Mouse (Mus musculus): ENCODE results near the gene Mex3b. TPM values are rescaled to one million over a fixed set of nuclear protein-coding genes. Genes with fewer than 3 reads are reported as not detected.

Gene Mex3b
- 6.5 and 7.2 TPM in 2 replicates for polyA plus RNA-seq (2012; ENCODE audit: low replicate concordance)

DNA sequence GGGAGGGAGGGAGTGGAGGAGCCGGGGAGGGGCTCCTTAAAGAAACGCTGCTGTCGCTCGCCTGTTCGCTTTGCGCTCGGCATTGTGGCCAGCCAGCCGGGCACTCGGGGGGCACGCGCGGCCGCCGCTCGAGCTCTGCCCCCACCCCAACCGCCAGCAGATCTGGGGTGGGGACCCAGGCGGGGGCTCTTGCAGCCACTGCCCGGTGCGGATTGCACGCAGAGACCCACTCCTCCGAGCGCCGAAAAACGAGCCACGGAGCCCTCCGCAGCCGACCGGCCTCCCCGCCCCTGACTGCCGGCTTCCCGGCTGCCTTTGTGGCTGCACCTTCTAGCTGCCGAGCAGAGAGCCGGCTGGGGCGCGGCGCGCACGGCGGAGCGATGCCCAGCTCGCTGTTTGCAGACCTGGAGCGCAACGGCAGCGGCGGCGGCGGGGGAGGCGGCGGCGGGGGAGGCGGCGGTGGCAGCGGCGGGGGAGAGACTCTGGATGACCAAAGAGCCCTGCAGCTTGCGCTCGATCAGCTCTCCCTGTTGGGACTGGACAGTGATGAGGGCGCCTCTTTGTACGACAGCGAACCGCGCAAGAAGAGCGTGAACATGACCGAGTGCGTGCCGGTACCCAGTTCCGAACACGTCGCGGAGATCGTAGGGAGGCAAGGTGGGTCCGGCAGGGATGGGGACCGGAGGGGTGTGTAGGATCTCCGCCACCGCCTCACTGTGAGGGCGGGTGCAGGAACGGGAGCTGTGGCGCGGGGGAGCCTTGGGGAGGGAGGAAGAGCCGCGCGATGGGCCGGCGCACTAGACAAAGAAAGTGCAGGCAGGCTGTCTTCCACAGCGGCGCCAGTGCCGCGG, at the start of gene Mex3b:
Gene Mex3b, plus strand, starts transcription at position 63 of the 851 bp plus-strand sequence.

Other genes starting within 250 kb of the Mex3b start
- gene Saxo2, start 218.8 kb upstream of the Mex3b start, polyA plus RNA-seq (2012; ENCODE audit: low replicate concordance): not detected in 2 replicates
- gene Efl1, start 218.7 kb upstream of the Mex3b start, polyA plus RNA-seq (2012; ENCODE audit: low replicate concordance): 3.0 and 3.5 TPM in 2 replicates

Measured in hematopoietic multipotent progenitor cell, adult 10-12 weeks (in vitro differentiated cells).